Mouse (Mus musculus) embryonic facial prominence, embryonic 15.5 days (tissue): ENCODE data around the gene Tacc3. TPM values are rescaled to one million over a fixed set of nuclear protein-coding genes. Genes with fewer than 3 reads are reported as not detected.

Experiments used
- ATAC-seq: fragments of 200-750 bp; cut with Nextera tagmentation; 2 replicates; pipeline ENCODE4 v1.8.0; 2017; ENCODE audit warnings: low read depth, moderate TSS enrichment; ENCODE audit not compliant: insufficient number of reproducible peaks, low FRiP score, low TSS enrichment
- H3K27ac ChIP-seq: fragments of 300-500 bp; sonication (generic); replicated peaks from 2 replicates; pipeline ENCODE4 v1.5.1; 2015; ENCODE audit warnings: mild to moderate bottlenecking, inconsistent platforms
- H3K27me3 ChIP-seq: fragments of 300-500 bp; sonication (generic); 2 replicates; pipeline ENCODE4 v1.6.1; 2015; ENCODE audit warnings: inconsistent platforms
- H3K36me3 ChIP-seq: fragments of 300-500 bp; sonication (generic); 2 replicates; pipeline ENCODE4 v1.6.1; 2015; ENCODE audit warnings: mild to moderate bottlenecking, inconsistent platforms
- H3K4me1 ChIP-seq: fragments of 300-500 bp; sonication (generic); 2 replicates; pipeline ENCODE4 v1.6.1; 2015; ENCODE audit warnings: inconsistent platforms
- H3K4me2 ChIP-seq: fragments of 300-500 bp; sonication (generic); replicated peaks from 2 replicates; pipeline ENCODE4 v1.6.1; 2015; ENCODE audit warnings: mild to moderate bottlenecking, inconsistent platforms
- H3K4me3 ChIP-seq: fragments of 300-500 bp; sonication (generic); replicated peaks from 2 replicates; pipeline ENCODE4 v1.5.1; 2015; ENCODE audit warnings: mild to moderate bottlenecking, inconsistent platforms
- H3K9ac ChIP-seq: fragments of 300-500 bp; sonication (generic); 2 replicates; pipeline ENCODE4 v1.6.1; 2015; ENCODE audit warnings: inconsistent platforms
- H3K9me3 ChIP-seq: fragments of 300-500 bp; sonication (generic); replicated peaks from 2 replicates; pipeline ENCODE4 v1.6.1; 2016; ENCODE audit warnings: inconsistent platforms
- WGBS: fragments of 180-500 bp; shearing (Covaris S2); methylation state at CpG from one replicate; pipeline ENCODE4 v1.1.7; 2015; 5-methylcytosine and 5-hydroxymethylcytosine counted together
- polyA plus RNA-seq: library from polyadenylated mRNA; unstranded; fragments of >200 nt; fragmentation: Nextera tagmentation; extraction: Ambion mirVana; gene quantifications from 2 replicates; pipeline ENCODE4 v1.2.1, GENCODE M21; 2015

Tacc3 gene
- polyA plus RNA-seq, 1 experiment from 2014 or later = 146 TPM

DNA sequence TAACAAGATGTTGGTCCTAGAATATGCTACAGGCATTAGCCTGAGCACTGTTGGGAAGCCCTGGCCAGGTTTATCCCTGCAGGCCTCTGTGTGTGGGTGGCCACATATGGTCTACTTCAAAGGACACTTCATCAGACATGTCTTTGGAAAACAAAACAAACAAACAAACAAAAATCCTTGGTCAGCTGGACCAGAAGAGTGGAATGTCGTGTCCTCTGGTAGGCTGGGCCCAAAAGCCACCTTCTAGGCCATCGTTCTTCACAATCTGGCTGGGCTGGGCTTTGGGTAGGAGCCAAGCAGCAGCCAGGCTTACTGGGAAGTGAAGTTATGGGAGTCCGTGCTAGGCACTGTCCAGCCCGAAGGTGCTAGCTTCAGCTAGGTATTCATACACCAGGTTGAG lies 49.2 kb downstream of the Tacc3 start:
- Histone ChIP-seq H3K27ac (no peak overlapping the region), H3K4me1 (peaks cover 19% of the 10 kb centered on the region), H3K27me3 (no peaks in the 10 kb centered on the region), H3K9ac (no peak overlapping the region), H3K4me2 (no peak overlapping the region), H3K36me3 (no peaks in the 10 kb centered on the region), H3K9me3 (no peaks in the 10 kb centered on the region), H3K4me3 (no peak overlapping the region)
- no peak for ATAC-seq
- WGBS = 61% methylated on average over 4 of the region's 4 CpGs

- Histone ChIP-seq H3K4me3 (no peak overlapping the region), H3K4me2 (no peak overlapping the region), H3K4me1 (peaks cover 23% of the 10 kb centered on the region), H3K9ac (no peak overlapping the region), H3K27ac (no peak overlapping the region), H3K9me3 (no peaks in the 10 kb centered on the region), H3K36me3 (no peaks in the 10 kb centered on the region), H3K27me3 (no peaks in the 10 kb centered on the region)
- no peak for ATAC-seq
- WGBS = 47% methylated on average over 2 of the region's 2 CpGs
Measured at GRCm38 (mm10) chr5:33709037-33709436, 51.1 kb downstream of the Tacc3 start.

GRCm38 (mm10) chr5:33712550-33712949 lies 54.6 kb downstream of the Tacc3 start:
- H3K4me2 ChIP-seq = no peak overlapping the region
- no peak overlapping the region for H3K9ac ChIP-seq
- 61% methylated on average over 2 of the region's 2 CpGs for WGBS
- ATAC-seq = 0 out of 2 replicates have a peak, but pooled peaks have one; percentile 26
- no peaks in the 10 kb centered on the region for H3K36me3 ChIP-seq
- no peaks in the 10 kb centered on the region for H3K27me3 ChIP-seq
- no peaks in the 10 kb centered on the region for H3K9me3 ChIP-seq
- no peak overlapping the region for H3K4me3 ChIP-seq
- H3K27ac ChIP-seq = peak overlapping the region; percentile 76
- peaks cover 20% of the 10 kb centered on the region for H3K4me1 ChIP-seq

DNA sequence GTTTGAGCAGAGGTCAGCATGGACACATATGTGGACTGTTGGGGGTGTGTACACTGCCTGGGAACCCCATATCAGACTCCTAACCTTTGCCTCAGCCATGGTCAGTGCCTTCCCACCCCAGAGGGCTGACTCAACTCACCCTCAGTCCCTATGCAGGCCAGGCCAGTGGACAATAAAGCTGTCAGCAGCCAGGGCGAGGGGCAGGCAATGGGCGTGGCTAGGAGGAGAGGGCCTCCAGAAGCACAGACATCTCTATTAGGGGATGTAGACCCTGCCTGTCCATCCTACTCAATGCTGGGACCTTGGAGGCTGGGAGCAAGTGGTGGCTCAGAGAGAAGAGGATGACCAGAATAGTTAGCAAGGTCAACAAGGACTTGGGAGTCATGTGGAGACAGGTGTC lies 57.3 kb downstream of the Tacc3 start:
- Histone ChIP-seq H3K36me3 (no peaks in the 10 kb centered on the region), H3K4me2 (no peak overlapping the region), H3K9me3 (no peaks in the 10 kb centered on the region), H3K27me3 (no peaks in the 10 kb centered on the region; the same call in 1 of the 2 replicates), H3K27ac (no peak overlapping the region), H3K4me1 (peaks cover 29% of the 10 kb centered on the region), H3K9ac (no peak overlapping the region), H3K4me3 (no peak overlapping the region)
- 71% methylated on average over 2 of the region's 2 CpGs for WGBS
- no peak for ATAC-seq

DNA sequence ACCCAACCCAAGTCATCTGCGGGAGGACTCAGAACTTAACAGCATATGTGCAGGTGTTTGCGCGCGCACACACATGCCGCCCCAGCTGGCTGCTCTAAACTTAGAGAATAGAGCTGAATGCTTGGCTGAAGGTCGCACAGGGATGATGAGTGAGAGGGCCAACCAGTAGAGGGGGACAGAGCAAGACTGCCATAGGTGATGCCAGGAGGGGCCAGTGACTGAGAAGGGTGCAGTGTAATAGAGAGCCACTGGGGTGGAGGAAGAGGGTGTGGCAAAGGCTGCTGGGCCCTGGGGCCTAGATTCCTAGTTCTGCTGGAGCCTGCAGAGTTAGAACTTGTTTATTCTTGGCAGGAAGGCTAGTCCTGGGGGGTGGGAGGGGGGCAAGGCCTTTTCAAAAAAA lies 58.5 kb downstream of the Tacc3 start:
- Histone ChIP-seq H3K4me3 (no peak overlapping the region), H3K4me2 (no peak overlapping the region), H3K36me3 (no peaks in the 10 kb centered on the region), H3K9me3 (no peaks in the 10 kb centered on the region), H3K4me1 (peaks cover 35% of the 10 kb centered on the region), H3K27me3 (no peaks in the 10 kb centered on the region; the same call in 1 of the 2 replicates), H3K9ac (no peak overlapping the region), H3K27ac (peak overlapping the region; percentile 71)
- ATAC-seq = peak; percentile 64; the same call in 1 of the 2 replicates
- WGBS = 63% methylated on average over 6 of the region's 6 CpGs

DNA sequence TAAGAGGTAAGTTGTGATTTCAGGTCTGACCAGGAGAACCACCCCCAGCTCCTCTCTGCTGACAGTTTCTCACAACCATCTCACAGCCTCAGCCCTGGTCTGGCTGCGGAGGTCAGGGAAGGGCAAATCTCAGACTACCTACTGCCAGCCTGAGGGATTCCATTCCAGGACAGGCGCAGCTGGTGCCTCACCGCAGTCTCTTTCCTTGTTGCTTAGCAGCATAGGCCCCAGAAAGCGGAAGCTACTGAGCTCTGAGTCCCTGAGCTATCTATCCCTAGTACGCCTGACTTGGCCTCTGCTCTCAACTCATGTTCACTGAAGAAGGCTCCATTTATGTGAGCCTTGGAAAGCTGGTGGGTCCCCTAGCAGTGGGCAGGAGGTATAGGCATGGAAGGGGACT lies 60.5 kb downstream of the Tacc3 start:
- no peak overlapping the region for H3K4me2 ChIP-seq
- no peak overlapping the region for H3K4me3 ChIP-seq
- peaks cover 49% of the 10 kb centered on the region for H3K4me1 ChIP-seq
- no peaks in the 10 kb centered on the region for H3K36me3 ChIP-seq
- ATAC-seq = no peak
- H3K27me3 ChIP-seq = peaks cover 6% of the 10 kb centered on the region; the same call in 1 of the 2 replicates
- no peak overlapping the region for H3K9ac ChIP-seq
- H3K27ac ChIP-seq = 0 out of 2 replicates have a peak overlapping the region, but pooled peaks have one; percentile 22
- WGBS = 60% methylated on average over 5 of the region's 5 CpGs
- no peaks in the 10 kb centered on the region for H3K9me3 ChIP-seq

DNA sequence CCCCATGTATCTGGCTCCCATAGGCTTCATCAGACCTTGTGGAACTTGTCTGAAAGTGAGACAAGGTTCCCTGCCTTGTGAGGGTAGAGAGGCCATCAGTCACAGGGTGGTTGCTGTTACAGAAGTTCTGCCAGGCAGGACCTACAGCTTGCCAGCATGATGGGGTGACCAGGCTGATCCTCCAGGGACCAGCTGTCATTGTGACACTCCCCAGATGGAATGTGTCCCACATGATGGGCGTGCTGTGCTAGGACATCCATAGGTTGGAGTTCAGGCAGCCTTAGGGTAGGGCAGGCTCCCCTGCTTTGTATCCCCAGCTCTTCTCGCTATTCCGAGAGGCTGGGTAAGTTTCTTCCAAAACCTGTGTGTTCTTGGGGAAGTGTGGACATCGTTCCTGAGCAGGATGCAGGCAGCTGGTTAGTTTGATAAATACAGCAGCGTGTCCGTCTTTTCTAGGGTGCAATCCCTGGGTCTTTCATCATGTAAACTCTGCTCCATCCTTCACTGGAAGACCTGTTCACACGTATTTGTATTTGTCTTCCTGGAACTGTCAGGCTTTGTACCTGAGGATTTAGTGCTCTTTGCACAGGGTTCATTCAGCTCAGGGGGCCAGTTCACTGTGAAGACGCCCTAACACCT lies 63.0 kb downstream of the Tacc3 start:
- Histone ChIP-seq H3K9me3 (no peaks in the 10 kb centered on the region), H3K4me2 (peak overlapping the region; percentile 98), H3K36me3 (no peaks in the 10 kb centered on the region), H3K4me3 (peak overlapping the region; percentile 61), H3K27ac (peak overlapping the region; percentile 78), H3K9ac (no peak overlapping the region), H3K27me3 (peaks cover 21% of the 10 kb centered on the region), H3K4me1 (peaks cover 61% of the 10 kb centered on the region)
- 17% methylated on average over 8 of the region's 8 CpGs for WGBS
- no peak for ATAC-seq

GRCm38 (mm10) chr5:33721541-33722265 lies 63.8 kb downstream of the Tacc3 start, which contains the start of gene Fgfr3:
Fgfr3 (plus strand) TSS chr5:33721674.
- peaks cover 61% of the 10 kb centered on the region for H3K4me1 ChIP-seq

GRCm38 (mm10) chr5:33722266-33723018 lies 64.5 kb downstream of the Tacc3 start:
- peak overlapping the region; percentile 61 for H3K4me3 ChIP-seq
- ATAC-seq = no peak
- under 1% methylated on average over 53 of the region's 53 CpGs for WGBS
- no peaks in the 10 kb centered on the region for H3K36me3 ChIP-seq
- H3K27me3 ChIP-seq = peaks cover 21% of the 10 kb centered on the region
- no peaks in the 10 kb centered on the region for H3K9me3 ChIP-seq
- peak overlapping the region; percentile 57 for H3K9ac ChIP-seq
- peak overlapping the region; percentile 98 for H3K4me2 ChIP-seq
- peak overlapping the region; percentile 78 for H3K27ac ChIP-seq
- H3K4me1 ChIP-seq = peaks cover 58% of the 10 kb centered on the region

More at GRCm38 (mm10) chr5:33721541-33722265, 63.8 kb downstream of the Tacc3 start, which contains the start of gene Fgfr3:
- Histone ChIP-seq H3K9me3 (no peaks in the 10 kb centered on the region), H3K9ac (peak within 1 kb of the TSS; percentile 57), H3K4me2 (peak within 1 kb of the TSS; percentile 98), H3K4me3 (peak within 1 kb of the TSS; percentile 61), H3K36me3 (no peaks in the 10 kb centered on the region), H3K27ac (peak within 1 kb of the TSS; percentile 78), H3K27me3 (peaks cover 21% of the 10 kb centered on the region)
- under 1% methylated on average over 67 of the region's 73 CpGs for WGBS
- ATAC-seq = peak; percentile 81

GRCm38 (mm10) chr5:33723019-33723640 lies 65.2 kb downstream of the Tacc3 start:
- no peaks in the 10 kb centered on the region for H3K9me3 ChIP-seq
- peaks cover 55% of the 10 kb centered on the region for H3K4me1 ChIP-seq
- 0 out of 2 replicates have a peak, but pooled peaks cover 6% of the 10 kb centered on the region for H3K36me3 ChIP-seq
- under 1% methylated on average over 48 of the region's 61 CpGs for WGBS
- peak overlapping the region; percentile 57 for H3K9ac ChIP-seq
- peak overlapping the region; percentile 61 for H3K4me3 ChIP-seq
- ATAC-seq = no peak
- peak overlapping the region; percentile 98 for H3K4me2 ChIP-seq
- H3K27me3 ChIP-seq = peaks cover 21% of the 10 kb centered on the region
- 0 out of 2 replicates have a peak overlapping the region, but pooled peaks have one; percentile 28 for H3K27ac ChIP-seq
